Mouse (Mus musculus) forebrain, embryonic 11.5 days (tissue): ENCODE data around the gene Prm1. TPM values are rescaled to one million over a fixed set of nuclear protein-coding genes. Genes with fewer than 3 reads are reported as not detected.
A peak's percentile ranks its signal among the peaks of the same experiment; 100 is the strongest.

ENCODE experiments used
- ATAC-seq: fragments of 200-750 bp; cut with Nextera tagmentation; replicated peaks from 2 replicates; pipeline ENCODE4 v1.8.0; 2017; ENCODE audit warnings: moderate TSS enrichment; ENCODE audit not compliant: low FRiP score
- DNase-seq: peaks from one replicate; pipeline ENCODE4 v3.0.0-alpha.2; 2017; ENCODE audit warnings: low spot score
- H3K27ac ChIP-seq: fragments of 300-500 bp; sonication (generic); 2 replicates; pipeline ENCODE4 v1.5.1; 2014; ENCODE audit warnings: low read depth, low read length
- H3K27me3 ChIP-seq: fragments of 300-500 bp; sonication (generic); 2 replicates; pipeline ENCODE4 v1.6.1; 2014; ENCODE audit warnings: mild to moderate bottlenecking, low read length, mixed read lengths; ENCODE audit not compliant: control insufficient read depth, insufficient read depth
- H3K36me3 ChIP-seq: fragments of 300-500 bp; sonication (generic); 2 replicates; pipeline ENCODE4 v1.6.1; 2014; ENCODE audit warnings: mild to moderate bottlenecking, low read length, moderate library complexity, mixed read lengths; ENCODE audit not compliant: control insufficient read depth, insufficient read depth
- H3K4me1 ChIP-seq: fragments of 300-500 bp; sonication (generic); replicated peaks from 2 replicates; pipeline ENCODE4 v1.6.1; 2014; ENCODE audit warnings: low read length, mixed read lengths; ENCODE audit not compliant: control insufficient read depth, insufficient read depth
- H3K4me2 ChIP-seq: fragments of 300-500 bp; sonication (generic); 2 replicates; pipeline ENCODE4 v1.6.1; 2014; ENCODE audit warnings: low read depth, mild to moderate bottlenecking, low read length, moderate library complexity, mixed read lengths; ENCODE audit not compliant: severe bottlenecking
- H3K4me3 ChIP-seq: fragments of 300-500 bp; sonication (generic); 2 replicates; pipeline ENCODE4 v1.5.1; 2014; ENCODE audit warnings: low read depth, low read length
- H3K9ac ChIP-seq: fragments of 300-500 bp; sonication (generic); 2 replicates; pipeline ENCODE4 v1.6.1; 2014; ENCODE audit warnings: low read length
- H3K9me3 ChIP-seq: fragments of 300-500 bp; sonication (generic); 2 replicates; pipeline ENCODE4 v1.6.1; 2016; ENCODE audit warnings: low read length, mixed read lengths; ENCODE audit not compliant: control insufficient read depth
- WGBS: fragments of 180-500 bp; shearing (Covaris S2); extraction: QIAGEN DNeasy Blood & Tissue Kit; methylation state at CpG from one replicate; pipeline ENCODE4 v1.1.7; 2014; 5-methylcytosine and 5-hydroxymethylcytosine counted together
- polyA plus RNA-seq: library from polyadenylated mRNA; unstranded; fragments of >200 nt; fragmentation: Nextera tagmentation; extraction: Ambion mirVana; gene quantifications from 2 replicates; pipeline ENCODE4 v1.2.1, GENCODE M21; 2014

Prm1 gene
- polyA plus RNA-seq, 1 experiment from 2014 or later = not detected

GRCm38 (mm10) chr16:10786782-10787547, 18.7 kb downstream of the Prm1 start:
- no peak for ATAC-seq

GRCm38 (mm10) chr16:10786288-10786687, 19.4 kb downstream of the Prm1 start:
- Histone ChIP-seq H3K4me2 (peak overlapping the region; percentile 99), H3K4me3 (peak overlapping the region; percentile 61), H3K36me3 (no peaks in the 10 kb centered on the region), H3K9me3 (no peaks in the 10 kb centered on the region), H3K27ac (peak overlapping the region; percentile 71), H3K4me1 (peaks cover 9% of the 10 kb centered on the region; the same call in 1 of the 2 replicates), H3K9ac (peak overlapping the region; percentile 71), H3K27me3 (peaks cover 16% of the 10 kb centered on the region)
- peak; percentile 45 for ATAC-seq
- WGBS = 2% methylated on average over 9 of the region's 9 CpGs
- peak; percentile 90 for DNase-seq

More at GRCm38 (mm10) chr16:10786782-10787547, 18.7 kb downstream of the Prm1 start:
- H3K4me1 ChIP-seq = peaks cover 9% of the 10 kb centered on the region; the same call in 1 of the 2 replicates
- peaks cover 16% of the 10 kb centered on the region for H3K27me3 ChIP-seq
- peak overlapping the region; percentile 99; the same call in 1 of the 2 replicates for H3K4me2 ChIP-seq
- H3K36me3 ChIP-seq = no peaks in the 10 kb centered on the region
- no peak for DNase-seq
- H3K9ac ChIP-seq = no peak overlapping the region
- no peak overlapping the region for H3K4me3 ChIP-seq
- 66% methylated on average over 4 of the region's 4 CpGs for WGBS
- no peaks in the 10 kb centered on the region for H3K9me3 ChIP-seq
- no peak overlapping the region for H3K27ac ChIP-seq

- Histone ChIP-seq H3K9me3 (no peaks in the 10 kb centered on the region), H3K27ac (peak within 1 kb of the TSS; percentile 71), H3K36me3 (no peaks in the 10 kb centered on the region), H3K27me3 (peaks cover 16% of the 10 kb centered on the region), H3K9ac (peak within 1 kb of the TSS; percentile 71), H3K4me3 (peak within 1 kb of the TSS; percentile 61), H3K4me1 (peaks cover 9% of the 10 kb centered on the region; the same call in 1 of the 2 replicates), H3K4me2 (peak within 1 kb of the TSS; percentile 99)
- peak; percentile 86 for ATAC-seq
- peak; percentile 95 for DNase-seq
- under 1% methylated on average over 55 of the region's 59 CpGs for WGBS
Observed at GRCm38 (mm10) chr16:10785371-10786231, 20.0 kb downstream of the Prm1 start, which contains the start of gene Socs1. Gene Socs1, minus strand, starts transcription at chr16:10785536.

GRCm38 (mm10) chr16:10784793-10785370, 20.8 kb downstream of the Prm1 start:
- ATAC-seq = peak; percentile 82
- DNase-seq = peak; percentile 98
- Histone ChIP-seq H3K4me3 (peak overlapping the region; percentile 61), H3K36me3 (no peaks in the 10 kb centered on the region), H3K4me2 (peak overlapping the region; percentile 99), H3K9ac (peak overlapping the region; percentile 71), H3K4me1 (peaks cover 9% of the 10 kb centered on the region; the same call in 1 of the 2 replicates), H3K27me3 (peaks cover 16% of the 10 kb centered on the region), H3K9me3 (no peaks in the 10 kb centered on the region), H3K27ac (peak overlapping the region; percentile 71; the same call in 1 of the 2 replicates)
- WGBS = 0% methylated on average over 48 of the region's 55 CpGs

- H3K27ac ChIP-seq = no peak overlapping the region
- H3K27me3 ChIP-seq = peaks cover 16% of the 10 kb centered on the region
- peaks cover 8% of the 10 kb centered on the region; the same call in 1 of the 2 replicates for H3K4me1 ChIP-seq
- peak overlapping the region; percentile 99 for H3K4me2 ChIP-seq
- no peaks in the 10 kb centered on the region for H3K36me3 ChIP-seq
- WGBS = 3% methylated on average over 81 of the region's 81 CpGs
- no peaks in the 10 kb centered on the region for H3K9me3 ChIP-seq
- ATAC-seq (no peak; the same call in 1 of the 2 replicates), DNase-seq (peak; percentile 72)
- H3K4me3 ChIP-seq = peak overlapping the region; percentile 61
- peak overlapping the region; percentile 71 for H3K9ac ChIP-seq
Observed at GRCm38 (mm10) chr16:10783883-10784792, 21.5 kb downstream of the Prm1 start.

- no peak overlapping the region for H3K9ac ChIP-seq
- H3K4me2 ChIP-seq = no peak overlapping the region
- ATAC-seq (no peak), DNase-seq (no peak)
- H3K27me3 ChIP-seq = peaks cover 16% of the 10 kb centered on the region
- H3K4me1 ChIP-seq = peaks cover 4% of the 10 kb centered on the region; the same call in 1 of the 2 replicates
- H3K9me3 ChIP-seq = no peaks in the 10 kb centered on the region
- no peaks in the 10 kb centered on the region for H3K36me3 ChIP-seq
- H3K27ac ChIP-seq = no peak overlapping the region
- WGBS = 71% methylated on average over 8 of the region's 8 CpGs
- H3K4me3 ChIP-seq = no peak overlapping the region; the same call in 1 of the 2 replicates
Observed at GRCm38 (mm10) chr16:10783451-10783850, 22.2 kb downstream of the Prm1 start.

GRCm38 (mm10) chr16:10783152-10783434, 22.5 kb downstream of the Prm1 start:
- no peak for ATAC-seq
- Histone ChIP-seq H3K4me2 (no peak overlapping the region), H3K4me3 (no peak overlapping the region), H3K9ac (no peak overlapping the region), H3K4me1 (peaks cover 4% of the 10 kb centered on the region; the same call in 1 of the 2 replicates), H3K36me3 (no peaks in the 10 kb centered on the region), H3K27ac (no peak overlapping the region), H3K27me3 (peaks cover 16% of the 10 kb centered on the region), H3K9me3 (no peaks in the 10 kb centered on the region)
- 63% methylated on average over 1 of the region's 1 CpGs for WGBS
- no peak for DNase-seq
